Mouse (Mus musculus) erythroblast, embryonic 14.5 days (primary cell): Measurements from ENCODE around the gene Angptl8. TPM values are rescaled to one million over a fixed set of nuclear protein-coding genes. Genes with fewer than 3 reads are reported as not detected.
"Not testable (repeated sequence)": the region's sequence is repeated elsewhere in the genome, so short reads cannot be mapped to it uniquely, and the experiment has no call there.

ENCODE experiments used
- H3K27me3 ChIP-seq: 2 replicates; pipeline ENCODE4 v1.6.1; 2012; ENCODE audit warnings: inconsistent platforms; ENCODE audit not compliant: control insufficient read depth
- H3K36me3 ChIP-seq: 2 replicates; pipeline ENCODE4 v1.6.1; 2012; ENCODE audit warnings: mild to moderate bottlenecking, inconsistent platforms; ENCODE audit not compliant: control insufficient read depth
- H3K4me1 ChIP-seq: 2 replicates; pipeline ENCODE4 v1.6.1; 2012; ENCODE audit warnings: inconsistent platforms; ENCODE audit not compliant: control insufficient read depth
- H3K4me3 ChIP-seq: replicated peaks from 2 replicates; pipeline ENCODE3; 2012; ENCODE audit warnings: moderate library complexity, mild to moderate bottlenecking, inconsistent platforms
- H3K9me3 ChIP-seq: 2 replicates; pipeline ENCODE4 v1.6.1; 2012; ENCODE audit warnings: low read length, inconsistent platforms, mixed read lengths; ENCODE audit not compliant: control insufficient read depth
- GATA1 ChIP-seq: IDR thresholded peaks from 2 replicates; pipeline ENCODE4 v1.6.1; 2012; ENCODE audit warnings: low read length, inconsistent platforms, mixed read lengths
- TAL1 ChIP-seq: IDR thresholded peaks from 3 replicates; pipeline ENCODE4 v1.6.1; 2012; ENCODE audit warnings: low read length, inconsistent platforms, mixed read lengths
- polyA plus RNA-seq: library from polyadenylated mRNA; stranded (reverse); fragments of >175 nt; gene quantifications from 2 replicates; pipeline ENCODE4 v1.2.3, GENCODE M21; 2012

Gene Angptl8
- polyA plus RNA-seq: 0.16 TPM in 1 of 2 replicates, not detected in the other

DNA sequence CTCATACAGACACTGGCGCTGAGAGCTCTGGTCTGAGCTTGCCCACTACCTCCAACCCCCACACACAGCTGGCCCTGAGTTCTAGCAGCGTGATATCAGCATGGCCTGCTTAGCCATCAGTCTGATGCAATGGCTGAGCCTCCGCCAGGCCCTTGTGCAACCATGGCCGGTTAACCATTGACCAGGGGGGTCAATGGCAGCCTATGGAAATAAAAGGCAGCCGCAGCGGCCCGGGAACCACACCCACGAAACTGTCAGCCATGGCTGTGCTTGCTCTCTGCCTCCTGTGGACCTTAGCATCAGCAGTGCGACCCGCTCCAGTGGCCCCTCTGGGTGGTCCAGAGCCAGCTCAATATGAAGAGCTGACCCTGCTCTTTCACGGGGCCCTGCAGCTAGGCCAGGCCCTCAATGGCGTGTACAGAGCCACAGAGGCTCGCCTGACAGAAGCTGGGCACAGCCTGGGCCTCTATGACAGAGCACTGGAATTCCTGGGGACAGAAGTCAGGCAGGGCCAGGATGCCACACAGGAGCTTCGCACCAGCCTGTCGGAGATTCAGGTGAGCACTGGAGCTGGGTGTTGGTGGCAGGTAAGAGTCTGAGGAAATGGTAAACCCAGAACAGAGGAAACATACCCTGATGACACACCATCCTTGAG, at the start of gene Angptl8:
Gene Angptl8, plus strand, starts transcription at position 253 of the 655 bp plus-strand sequence.
- no peaks in the 10 kb centered on the region for H3K9me3 ChIP-seq
- TF ChIP-seq GATA1: no peak
- peaks cover 9% of the 10 kb centered on the region; the same call in 1 of the 2 replicates for H3K36me3 ChIP-seq
- H3K27me3 ChIP-seq: no peaks in the 10 kb centered on the region
- peak within 1 kb of the TSS; percentile 50 for H3K4me3 ChIP-seq
- no peaks in the 10 kb centered on the region for H3K4me1 ChIP-seq

DNA sequence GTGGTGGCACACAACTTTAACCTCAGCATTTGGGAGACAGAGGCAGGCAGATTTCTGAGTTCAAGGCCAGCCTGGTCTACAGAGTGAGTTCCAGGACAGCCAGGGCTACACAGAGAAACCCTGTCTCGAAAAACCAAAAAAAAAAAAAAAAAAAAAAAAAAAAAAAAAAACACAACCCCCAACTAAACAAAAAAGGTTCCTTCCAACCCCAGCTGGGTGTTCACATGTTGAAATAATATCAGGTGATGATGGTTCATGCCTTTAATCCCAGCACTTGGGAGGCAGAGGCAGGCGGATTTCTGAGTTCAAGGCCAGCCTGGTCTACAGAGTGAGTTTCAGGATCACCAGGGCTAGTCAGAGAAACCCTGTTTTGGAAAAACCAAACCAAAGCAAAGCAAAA, 49.0 kb upstream of the Angptl8 start:
- not testable (repeated sequence) for H3K27me3 ChIP-seq, H3K36me3 ChIP-seq, H3K4me1 ChIP-seq, H3K4me3 ChIP-seq, H3K9me3 ChIP-seq

DNA sequence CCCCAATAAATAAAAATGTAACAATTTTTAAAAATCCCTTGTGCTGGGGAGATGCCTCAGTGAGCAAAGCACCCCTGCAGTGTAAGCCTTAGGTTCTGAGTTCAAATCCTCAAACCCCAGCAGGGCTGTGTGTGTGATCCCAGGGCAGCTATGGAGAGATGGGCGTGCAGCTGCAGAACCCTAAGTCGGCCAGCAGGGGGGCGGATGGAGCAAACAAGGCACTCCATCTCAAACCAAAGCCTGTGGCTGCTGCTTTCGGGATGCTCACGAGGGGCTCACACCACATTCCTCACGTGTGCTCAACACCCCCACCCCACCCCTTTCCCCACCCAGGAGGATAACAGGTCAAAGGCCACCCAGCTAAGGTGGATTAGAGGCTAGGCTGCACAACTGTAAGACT, 48.4 kb upstream of the Angptl8 start:
- H3K27me3 ChIP-seq: no peaks in the 10 kb centered on the region
- H3K36me3 ChIP-seq: peaks cover 9% of the 10 kb centered on the region; the same call in 1 of the 2 replicates
- no peak for TF ChIP-seq GATA1
- TF ChIP-seq TAL1: no peak
- no peaks in the 10 kb centered on the region for H3K9me3 ChIP-seq
- no peak overlapping the region for H3K4me3 ChIP-seq
- H3K4me1 ChIP-seq: peaks cover 5% of the 10 kb centered on the region

DNA sequence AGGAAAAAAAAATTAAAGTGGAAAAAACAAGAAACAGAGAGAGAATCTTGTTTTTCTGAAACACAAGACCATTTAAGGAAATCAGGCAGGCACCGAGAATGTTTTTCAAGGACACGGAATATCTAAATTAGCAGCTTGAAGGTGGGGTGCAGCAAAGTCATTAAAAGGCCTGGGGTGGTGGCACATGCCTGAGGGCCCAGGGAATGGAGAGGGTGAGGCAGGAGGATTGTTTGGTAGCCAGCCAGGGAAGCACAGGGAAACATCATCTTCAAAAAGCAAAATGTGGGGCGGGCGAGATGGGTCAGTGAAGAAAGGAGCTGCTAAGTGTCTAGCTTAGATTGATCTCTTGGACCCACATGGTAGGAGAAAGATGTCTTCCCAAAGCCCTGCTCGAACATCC, 47.7 kb upstream of the Angptl8 start:
- Histone ChIP-seq H3K36me3 (peaks cover 10% of the 10 kb centered on the region; the same call in 1 of the 2 replicates), H3K27me3 (no peaks in the 10 kb centered on the region), H3K9me3 (no peaks in the 10 kb centered on the region), H3K4me3 (no peak overlapping the region), H3K4me1 (peaks cover 5% of the 10 kb centered on the region)
- TF ChIP-seq TAL1 (no peak), GATA1 (no peak)

DNA sequence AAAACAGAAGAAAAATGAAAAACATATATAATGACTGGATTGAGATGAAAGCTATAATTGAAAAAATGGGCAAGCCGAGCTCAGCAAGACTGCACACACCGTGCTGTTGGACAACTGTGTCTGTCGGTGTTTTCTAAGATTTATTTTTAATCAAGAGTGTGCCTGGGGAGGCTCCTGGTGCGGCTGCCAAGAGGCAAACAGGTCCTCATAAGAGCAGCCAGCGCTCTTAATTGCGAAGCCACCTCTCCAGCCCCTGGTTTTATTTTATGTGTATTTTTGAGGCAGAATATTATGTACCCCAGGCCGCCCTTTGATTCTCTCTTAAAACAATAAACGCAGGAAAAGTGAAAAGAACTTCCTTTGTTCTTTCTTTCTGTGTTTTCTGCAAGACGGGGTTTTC, 47.1 kb upstream of the Angptl8 start:
- no peaks in the 10 kb centered on the region for H3K27me3 ChIP-seq
- peaks cover 5% of the 10 kb centered on the region for H3K4me1 ChIP-seq
- TF ChIP-seq TAL1 (no peak), GATA1 (no peak)
- H3K9me3 ChIP-seq: no peaks in the 10 kb centered on the region
- peaks cover 12% of the 10 kb centered on the region; the same call in 1 of the 2 replicates for H3K36me3 ChIP-seq
- H3K4me3 ChIP-seq: no peak overlapping the region

DNA sequence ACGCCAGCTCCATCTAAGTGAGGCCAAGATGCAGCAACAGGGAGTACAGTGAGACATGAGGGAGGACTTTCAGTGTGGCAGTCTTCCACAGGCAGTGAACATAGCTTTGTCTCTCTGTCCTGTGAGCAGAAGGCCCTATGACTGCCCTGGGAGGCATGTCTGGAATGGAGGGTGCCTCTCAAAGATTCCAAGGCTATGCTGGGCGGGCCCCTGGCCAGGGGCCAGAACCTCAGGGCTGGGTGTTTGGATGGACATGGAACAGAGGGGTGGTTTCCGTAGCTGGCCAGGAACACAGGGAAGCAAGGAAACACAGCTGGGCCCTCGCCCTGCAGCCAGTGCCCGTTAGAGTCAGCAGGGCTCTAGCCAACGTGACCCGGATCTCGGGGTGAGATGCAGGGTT, 43.4 kb upstream of the Angptl8 start:
- peaks cover 6% of the 10 kb centered on the region for H3K27me3 ChIP-seq
- H3K4me1 ChIP-seq: no peaks in the 10 kb centered on the region
- TF ChIP-seq GATA1 (no peak), TAL1 (no peak)
- no peak overlapping the region for H3K4me3 ChIP-seq
- peaks cover 19% of the 10 kb centered on the region for H3K36me3 ChIP-seq
- H3K9me3 ChIP-seq: peaks cover 3% of the 10 kb centered on the region; the same call in 1 of the 2 replicates

DNA sequence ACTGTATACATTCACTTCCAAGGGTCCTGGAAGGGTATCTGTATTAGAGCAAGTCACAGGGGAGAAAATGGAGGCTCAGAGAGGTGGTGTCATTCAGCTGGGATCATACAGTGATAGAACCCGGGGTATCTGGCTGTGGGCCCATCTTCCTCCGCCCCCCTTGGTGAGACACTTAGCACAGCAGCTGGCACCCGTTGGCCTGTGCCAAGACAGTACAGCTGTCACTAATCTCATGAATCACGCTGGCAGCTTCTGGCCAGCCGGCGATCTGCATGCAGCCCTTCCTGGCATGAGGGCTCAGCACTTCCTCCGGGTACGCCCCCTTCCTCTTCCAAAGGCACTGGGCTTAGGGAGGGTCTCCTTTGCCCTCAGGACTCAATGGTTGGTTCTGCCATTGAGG, 42.7 kb upstream of the Angptl8 start:
- Histone ChIP-seq H3K36me3 (peaks cover 19% of the 10 kb centered on the region), H3K9me3 (peaks cover 3% of the 10 kb centered on the region; the same call in 1 of the 2 replicates), H3K27me3 (peaks cover 14% of the 10 kb centered on the region), H3K4me1 (peaks cover 2% of the 10 kb centered on the region), H3K4me3 (no peak overlapping the region)
- TF ChIP-seq TAL1: no peak
- no peak for TF ChIP-seq GATA1

DNA sequence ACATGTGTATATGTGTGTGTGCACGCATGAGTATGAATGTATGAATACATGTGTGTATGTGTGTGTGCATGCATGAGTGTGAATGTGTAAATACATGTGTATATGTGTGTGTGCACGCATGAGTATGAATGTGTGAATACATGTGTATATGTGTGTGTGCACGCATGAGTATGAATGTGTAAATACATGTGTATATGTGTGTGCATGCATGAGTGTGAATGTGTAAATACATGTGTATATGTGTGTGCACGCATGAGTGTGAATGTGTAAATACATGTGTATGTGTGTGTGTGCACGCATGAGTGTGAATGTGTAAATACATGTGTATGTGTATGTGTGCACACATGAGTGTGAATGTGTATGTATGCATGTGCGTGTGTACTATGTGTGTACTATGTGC, 41.8 kb upstream of the Angptl8 start:
- Histone ChIP-seq H3K36me3 (peaks cover 19% of the 10 kb centered on the region), H3K27me3 (peaks cover 23% of the 10 kb centered on the region), H3K4me1 (peaks cover 11% of the 10 kb centered on the region)
- not testable (repeated sequence) for H3K4me3 ChIP-seq, H3K9me3 ChIP-seq

DNA sequence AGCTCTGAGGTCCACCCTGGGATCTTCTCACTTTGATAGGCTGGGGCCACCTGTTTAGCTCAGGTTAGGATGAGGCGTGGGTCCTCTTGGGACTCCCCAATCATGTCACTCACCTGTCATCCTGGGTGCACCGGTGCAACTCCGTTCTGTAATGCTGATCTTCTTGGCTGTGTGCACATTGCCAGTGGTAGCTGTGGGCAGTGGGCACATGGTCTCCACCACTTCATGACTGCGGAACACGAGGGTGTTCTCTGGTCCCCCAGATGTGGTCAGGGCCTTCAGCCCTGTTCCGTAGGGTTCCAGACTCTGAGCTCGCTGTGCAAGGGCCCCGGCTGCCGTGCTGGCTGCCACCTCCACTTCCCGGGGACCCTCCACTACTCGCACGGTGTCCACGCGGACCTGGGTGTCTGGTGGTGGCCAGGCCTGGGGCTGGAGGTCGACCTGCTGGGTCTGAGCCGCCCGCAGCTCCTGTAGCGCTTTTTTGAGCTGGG, 40.9 kb upstream of the Angptl8 start:
- Histone ChIP-seq H3K27me3 (peaks cover 27% of the 10 kb centered on the region), H3K36me3 (peaks cover 19% of the 10 kb centered on the region), H3K9me3 (peaks cover 3% of the 10 kb centered on the region; the same call in 1 of the 2 replicates), H3K4me1 (peaks cover 15% of the 10 kb centered on the region), H3K4me3 (no peak overlapping the region)
- no peak for TF ChIP-seq TAL1

DNA sequence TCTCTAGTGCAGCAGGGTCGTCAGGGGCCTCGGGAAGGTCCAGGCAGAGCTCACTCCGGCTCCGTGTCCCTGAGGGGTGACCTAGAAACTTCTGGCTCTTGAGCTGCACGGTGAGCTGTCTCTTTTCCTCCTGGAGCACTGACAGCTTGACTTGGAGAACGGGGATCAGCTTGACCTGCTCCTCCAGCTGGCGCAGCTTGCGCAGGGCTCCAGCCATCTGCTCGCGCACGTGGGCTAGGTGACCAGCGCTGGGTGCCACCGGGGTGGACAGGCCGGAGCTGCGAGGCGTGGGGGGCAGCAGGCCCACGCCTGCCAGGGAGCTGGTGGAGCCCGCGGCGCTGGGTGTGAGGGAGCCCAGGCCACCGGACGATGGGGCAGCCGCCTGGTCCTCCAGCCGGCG, 40.4 kb upstream of the Angptl8 start:
- Histone ChIP-seq H3K9me3 (peaks cover 3% of the 10 kb centered on the region; the same call in 1 of the 2 replicates), H3K27me3 (peaks cover 27% of the 10 kb centered on the region), H3K4me3 (no peak overlapping the region), H3K36me3 (peaks cover 19% of the 10 kb centered on the region), H3K4me1 (peaks cover 15% of the 10 kb centered on the region)
- TF ChIP-seq TAL1: no peak
- no peak for TF ChIP-seq GATA1
